Mouse (Mus musculus) ES-E14 (cell line): ENCODE measurements around the gene Hbs1l. TPM values are rescaled to one million over a fixed set of nuclear protein-coding genes. Genes with fewer than 3 reads are reported as not detected.

Source experiments
- DNase-seq: peaks from one replicate; pipeline ENCODE4 v3.0.0-alpha.2; 2013; ENCODE audit warnings: low read depth, low spot score
- H3K27ac ChIP-seq: 2 replicates; pipeline ENCODE4 v1.5.1; 2012; ENCODE audit warnings: low read depth, mild to moderate bottlenecking, low read length, moderate library complexity, mixed read lengths; ENCODE audit not compliant: poor library complexity, insufficient read depth, severe bottlenecking
- H3K36me3 ChIP-seq: 2 replicates; pipeline ENCODE4 v1.6.1; 2012; ENCODE audit warnings: mild to moderate bottlenecking, low read length, moderate library complexity, mixed read lengths; ENCODE audit not compliant: control insufficient read depth, poor library complexity, insufficient read depth, severe bottlenecking
- H3K4me1 ChIP-seq, 2 experiments: fragments of 150-350 bp in 1 of 2; sonication (generic) in 1 of 2; 2 replicates each; pipeline ENCODE4 v1.6.1; 2012; ENCODE audit warnings: low read length in 2 of 2, mild to moderate bottlenecking in 1 of 2, mixed read lengths in 1 of 2; ENCODE audit not compliant: control insufficient read depth in 2 of 2, insufficient read depth in 2 of 2, poor library complexity in 1 of 2
- H3K4me3 ChIP-seq, 2 experiments: fragments of 150-350 bp in 1 of 2; sonication (generic) in 1 of 2; 2 replicates each; pipeline ENCODE4 v1.5.1; 2012; ENCODE audit warnings: low read length in 2 of 2, low read depth in 1 of 2, mild to moderate bottlenecking in 1 of 2, mixed read lengths in 1 of 2; ENCODE audit not compliant: insufficient read depth in 1 of 2, poor library complexity in 1 of 2, severe bottlenecking in 1 of 2
- H3K9ac ChIP-seq: 2 replicates; pipeline ENCODE4 v1.6.1; 2012; ENCODE audit warnings: low read depth, mild to moderate bottlenecking, low read length, mixed read lengths; ENCODE audit not compliant: poor library complexity, insufficient read depth, severe bottlenecking
- H3K9me3 ChIP-seq: fragments of 150-350 bp; sonication (generic); 2 replicates; pipeline ENCODE4 v1.6.1; 2012; ENCODE audit warnings: low read depth, mild to moderate bottlenecking, low read length; ENCODE audit not compliant: control insufficient read depth, insufficient read depth
- CHD2 ChIP-seq: IDR thresholded peaks from 2 replicates; pipeline ENCODE4 v1.6.1; 2014; ENCODE audit warnings: mild to moderate bottlenecking, low read depth, low read length, inconsistent platforms
- HCFC1 ChIP-seq: IDR thresholded peaks from 2 replicates; pipeline ENCODE4 v1.6.1; 2012; ENCODE audit warnings: low read length, inconsistent platforms, borderline replicate concordance; ENCODE audit not compliant: insufficient read depth
- MAFK ChIP-seq: IDR thresholded peaks from 2 replicates; pipeline ENCODE4 v1.6.1; 2014; ENCODE audit warnings: mild to moderate bottlenecking, low read depth, low read length, inconsistent platforms; ENCODE audit not compliant: insufficient read depth
- ZC3H11A ChIP-seq: IDR thresholded peaks from 2 replicates; pipeline ENCODE4 v1.6.1; 2012; ENCODE audit warnings: low read depth, mild to moderate bottlenecking, inconsistent platforms, low read length, borderline replicate concordance
- ZNF384 ChIP-seq: IDR thresholded peaks from 2 replicates; pipeline ENCODE4 v1.6.1; 2012; ENCODE audit warnings: low read depth, low read length, inconsistent platforms
- in situ Hi-C, 2 experiments: fragments of 600-800 bp; cut with MboI; formaldehyde crosslinking; loops; one replicate each; pipeline ENCODE4 v1.15.1; 2025; ENCODE audit warnings: low sequenced_read_pairs in 2 of 2, inconsistent platforms in 1 of 2; ENCODE audit not compliant: unreplicated experiment in 2 of 2
- total RNA-seq: library from RNA; depleted of rRNA; stranded (reverse); fragments of 300-350 nt; gene quantifications from 2 replicates; pipeline ENCODE4 v1.2.3, GENCODE M21; 2012

Gene Hbs1l
- total RNA-seq, 1 experiment: 90.0 TPM

GRCm38 (mm10) chr10:21357986-21358385, 62.2 kb downstream of the Hbs1l start:
- TF ChIP-seq HCFC1 (no peak), CHD2 (no peak)
- no peaks in the 10 kb centered on the region for H3K4me1 ChIP-seq
- DNase-seq: no peak

GRCm38 (mm10) chr10:21359086-21359485, 63.3 kb downstream of the Hbs1l start:
- no peak overlapping the region for H3K4me3 ChIP-seq
- no peaks in the 10 kb centered on the region for H3K9me3 ChIP-seq
- H3K27ac ChIP-seq: no peak overlapping the region
- TF ChIP-seq MAFK (no peak), ZC3H11A (no peak), ZNF384 (no peak), HCFC1 (no peak), CHD2 (no peak)
- no peaks in the 10 kb centered on the region for H3K4me1 ChIP-seq
- in situ Hi-C loops: no loop called here
- H3K9ac ChIP-seq: no peak overlapping the region
- peaks cover 9% of the 10 kb centered on the region for H3K36me3 ChIP-seq
- DNase-seq: no peak

More at GRCm38 (mm10) chr10:21357986-21358385, 62.2 kb downstream of the Hbs1l start:
- Histone ChIP-seq H3K9ac (no peak overlapping the region), H3K27ac (no peak overlapping the region), H3K36me3 (peaks cover 8% of the 10 kb centered on the region), H3K9me3 (no peaks in the 10 kb centered on the region), H3K4me3 (no peak overlapping the region)
- in situ Hi-C loops: no loop called here

- Histone ChIP-seq H3K9me3 (no peaks in the 10 kb centered on the region), H3K36me3 (peaks cover 19% of the 10 kb centered on the region)
Measured at GRCm38 (mm10) chr10:21361871-21362270, 66.1 kb downstream of the Hbs1l start.

GRCm38 (mm10) chr10:21363297-21363696, 67.5 kb downstream of the Hbs1l start:
- in situ Hi-C loops: no loop called here
- H3K36me3 ChIP-seq: peaks cover 23% of the 10 kb centered on the region

More at GRCm38 (mm10) chr10:21361871-21362270, 66.1 kb downstream of the Hbs1l start:
- H3K27ac ChIP-seq: no peak overlapping the region
- no peak overlapping the region for H3K4me3 ChIP-seq
- DNase-seq: no peak
- TF ChIP-seq HCFC1: no peak
- TF ChIP-seq ZC3H11A: no peak
- TF ChIP-seq MAFK: no peak
- TF ChIP-seq ZNF384: no peak
- no peak for TF ChIP-seq CHD2
- peaks cover 0 to 1% of the 10 kb centered on the region in 2 experiments; a peak in 1 of 4 replicates for H3K4me1 ChIP-seq
- H3K9ac ChIP-seq: no peak overlapping the region
- in situ Hi-C loops: no loop called here

GRCm38 (mm10) chr10:21364946-21365345, 69.2 kb downstream of the Hbs1l start:
- Histone ChIP-seq H3K4me1 (peaks cover 0 to 1% of the 10 kb centered on the region in 2 experiments; a peak in 1 of 4 replicates), H3K9me3 (no peaks in the 10 kb centered on the region), H3K9ac (no peak overlapping the region), H3K27ac (no peak overlapping the region), H3K4me3 (no peak overlapping the region), H3K36me3 (peaks cover 23% of the 10 kb centered on the region)
- no peak for DNase-seq
- no peak for TF ChIP-seq ZC3H11A
- no peak for TF ChIP-seq HCFC1
- TF ChIP-seq MAFK: no peak
- in situ Hi-C loops: no loop called here

More at GRCm38 (mm10) chr10:21363297-21363696, 67.5 kb downstream of the Hbs1l start:
- peaks cover 0 to 1% of the 10 kb centered on the region in 2 experiments; a peak in 1 of 4 replicates for H3K4me1 ChIP-seq
- H3K27ac ChIP-seq: no peak overlapping the region
- TF ChIP-seq MAFK (no peak), HCFC1 (no peak), ZNF384 (no peak), ZC3H11A (no peak), CHD2 (no peak)
- no peaks in the 10 kb centered on the region for H3K9me3 ChIP-seq
- no peak for DNase-seq
- H3K4me3 ChIP-seq: no peak overlapping the region
- no peak overlapping the region for H3K9ac ChIP-seq
